Mouse (Mus musculus) liver, adult 2 months (tissue): ENCODE data around the gene Pde3b. TPM values are rescaled to one million over a fixed set of nuclear protein-coding genes. Genes with fewer than 3 reads are reported as not detected.

ENCODE experiments used
- DNase-seq: peaks from one replicate; pipeline ENCODE4 v3.0.0-alpha.2; 2011; ENCODE audit warnings: low read depth, low spot score; ENCODE audit errors: extremely low read depth
- H3K27ac ChIP-seq: fragments of 200-500 bp; replicated peaks from 2 replicates; pipeline ENCODE4 v1.5.1; 2012; ENCODE audit warnings: low read depth, mild to moderate bottlenecking, control low read depth, inconsistent platforms, low read length; ENCODE audit not compliant: insufficient read depth
- H3K27me3 ChIP-seq: fragments of 200-500 bp; 2 replicates; pipeline ENCODE4 v1.6.1; 2012; ENCODE audit warnings: mild to moderate bottlenecking, moderate library complexity, low read length, inconsistent platforms; ENCODE audit not compliant: control insufficient read depth, insufficient read depth
- H3K36me3 ChIP-seq: fragments of 200-500 bp; 2 replicates; pipeline ENCODE4 v1.6.1; 2012; ENCODE audit warnings: low read length, inconsistent platforms; ENCODE audit not compliant: control insufficient read depth, insufficient read depth
- H3K4me1 ChIP-seq: fragments of 200-500 bp; 2 replicates; pipeline ENCODE4 v1.6.1; 2011; ENCODE audit warnings: low read length; ENCODE audit not compliant: control insufficient read depth, insufficient read depth
- H3K4me3 ChIP-seq: fragments of 200-500 bp; 2 replicates; pipeline ENCODE4 v1.5.1; 2011; ENCODE audit warnings: low read depth, mild to moderate bottlenecking, control low read depth, low read length, moderate library complexity; ENCODE audit not compliant: insufficient read depth
- H3K79me2 ChIP-seq: fragments of 200-500 bp; 2 replicates; pipeline ENCODE4 v1.6.1; 2012; ENCODE audit warnings: inconsistent platforms, mild to moderate bottlenecking, low read length, moderate library complexity; ENCODE audit not compliant: control insufficient read depth, insufficient read depth
- H3K9ac ChIP-seq: fragments of 200-500 bp; 2 replicates; pipeline ENCODE4 v1.6.1; 2012; ENCODE audit warnings: low read depth, mild to moderate bottlenecking, control low read depth, inconsistent platforms, low read length
- CTCF ChIP-seq: fragments of 200-500 bp; IDR thresholded peaks from 2 replicates; pipeline ENCODE4 v1.5.1; 2011; ENCODE audit warnings: low read depth, low read length, control low read depth
- POLR2A ChIP-seq: fragments of 200-500 bp; IDR thresholded peaks from 2 replicates; pipeline ENCODE4 v1.6.1; 2011; ENCODE audit warnings: low read length, control low read depth; ENCODE audit not compliant: insufficient read depth; ENCODE audit errors: extremely low read depth
- WGBS: fragments of 180-500 bp; shearing (Covaris S2); methylation state at CpG from one replicate; pipeline ENCODE4 v1.1.7; 2018; 5-methylcytosine and 5-hydroxymethylcytosine counted together
- polyA plus RNA-seq: library from polyadenylated mRNA; depleted of rRNA; stranded (reverse); fragments of >200 nt; gene quantifications from 2 replicates; pipeline ENCODE4 v1.2.3, GENCODE M21; 2012
- total RNA-seq: library from RNA; depleted of rRNA; stranded (reverse); fragments of >200 nt; gene quantifications from 2 replicates; pipeline ENCODE4 v1.2.3, GENCODE M21; 2014

The Pde3b gene
- total and polyA plus RNA-seq, 2 experiments, result 16.2 to 86.2 TPM

- H3K4me1 ChIP-seq, result peaks cover 11% of the 10 kb centered on the region; the same call in 1 of the 2 replicates
Measured at GRCm38 (mm10) chr7:114466358-114466757, 51.3 kb downstream of the Pde3b start.

GRCm38 (mm10) chr7:114472471-114472870 lies 57.4 kb downstream of the Pde3b start:
- Histone ChIP-seq H3K36me3 (no peaks in the 10 kb centered on the region), H3K4me3 (no peak overlapping the region), H3K27ac (no peak overlapping the region), H3K27me3 (no peaks in the 10 kb centered on the region), H3K79me2 (peaks cover 13% of the 10 kb centered on the region; the same call in 1 of the 2 replicates), H3K9ac (no peak overlapping the region), H3K4me1 (peaks cover 3% of the 10 kb centered on the region; the same call in 1 of the 2 replicates)
- no peak for DNase-seq
- 66% methylated on average over 2 of the region's 2 CpGs for WGBS
- TF ChIP-seq CTCF (no peak), POLR2A (no peak)

More at GRCm38 (mm10) chr7:114466358-114466757, 51.3 kb downstream of the Pde3b start:
- H3K9ac ChIP-seq, result no peak overlapping the region
- peaks cover 5% of the 10 kb centered on the region; the same call in 1 of the 2 replicates for H3K79me2 ChIP-seq
- H3K27ac ChIP-seq, result no peak overlapping the region
- 96% methylated on average over 3 of the region's 3 CpGs for WGBS
- no peak for TF ChIP-seq CTCF
- no peak for TF ChIP-seq POLR2A
- no peak for DNase-seq
- no peak overlapping the region for H3K4me3 ChIP-seq
- no peaks in the 10 kb centered on the region for H3K36me3 ChIP-seq
- no peaks in the 10 kb centered on the region for H3K27me3 ChIP-seq

GRCm38 (mm10) chr7:114474889-114475288 lies 59.8 kb downstream of the Pde3b start:
- no peaks in the 10 kb centered on the region for H3K36me3 ChIP-seq
- H3K27me3 ChIP-seq, result no peaks in the 10 kb centered on the region
- H3K9ac ChIP-seq, result no peak overlapping the region
- no peak overlapping the region for H3K27ac ChIP-seq
- DNase-seq, result no peak
- H3K4me1 ChIP-seq, result peaks cover 2% of the 10 kb centered on the region; the same call in 1 of the 2 replicates
- H3K79me2 ChIP-seq, result peaks cover 13% of the 10 kb centered on the region; the same call in 1 of the 2 replicates
- TF ChIP-seq CTCF (no peak), POLR2A (no peak)
- 91% methylated on average over 1 of the region's 1 CpGs for WGBS
- no peak overlapping the region for H3K4me3 ChIP-seq

GRCm38 (mm10) chr7:114477884-114478283 lies 62.8 kb downstream of the Pde3b start:
- no peak for TF ChIP-seq POLR2A
- TF ChIP-seq CTCF, result no peak

GRCm38 (mm10) chr7:114478901-114479300 lies 63.8 kb downstream of the Pde3b start:
- 77% methylated on average over 5 of the region's 5 CpGs for WGBS
- TF ChIP-seq POLR2A (no peak), CTCF (no peak)
- H3K36me3 ChIP-seq, result no peaks in the 10 kb centered on the region
- no peaks in the 10 kb centered on the region for H3K27me3 ChIP-seq
- H3K27ac ChIP-seq, result no peak overlapping the region
- H3K4me3 ChIP-seq, result no peak overlapping the region
- H3K9ac ChIP-seq, result no peak overlapping the region
- peaks cover 13% of the 10 kb centered on the region; the same call in 1 of the 2 replicates for H3K79me2 ChIP-seq
- H3K4me1 ChIP-seq, result no peaks in the 10 kb centered on the region; the same call in 1 of the 2 replicates
- no peak for DNase-seq

More at GRCm38 (mm10) chr7:114477884-114478283, 62.8 kb downstream of the Pde3b start:
- Histone ChIP-seq H3K79me2 (peaks cover 7% of the 10 kb centered on the region; the same call in 1 of the 2 replicates), H3K36me3 (no peaks in the 10 kb centered on the region), H3K27ac (no peak overlapping the region), H3K4me1 (no peaks in the 10 kb centered on the region; the same call in 1 of the 2 replicates), H3K4me3 (no peak overlapping the region), H3K27me3 (no peaks in the 10 kb centered on the region), H3K9ac (no peak overlapping the region)
- DNase-seq, result no peak
- WGBS, result 85% methylated on average over 2 of the region's 2 CpGs

GRCm38 (mm10) chr7:114479779-114480178 lies 64.7 kb downstream of the Pde3b start:
- H3K27me3 ChIP-seq, result no peaks in the 10 kb centered on the region
- no peak overlapping the region for H3K4me3 ChIP-seq
- 83% methylated on average over 4 of the region's 4 CpGs for WGBS
- no peaks in the 10 kb centered on the region; the same call in 1 of the 2 replicates for H3K4me1 ChIP-seq
- H3K27ac ChIP-seq, result no peak overlapping the region
- DNase-seq, result no peak
- H3K36me3 ChIP-seq, result no peaks in the 10 kb centered on the region
- no peak overlapping the region for H3K9ac ChIP-seq
- H3K79me2 ChIP-seq, result peaks cover 12% of the 10 kb centered on the region; the same call in 1 of the 2 replicates
- TF ChIP-seq POLR2A, result no peak
